Mouse (Mus musculus): Measurements from ENCODE around the gene Fam234a.

- TF ChIP-seq CTCF (IDR thresholded peaks at IDR 0.05; ENCODE audit: extremely low read depth, insufficient read depth, insufficient read length, insufficient replicate concordance) (no peak), POLR2A (IDR thresholded peaks at IDR 0.05; ENCODE audit: low read depth, low read length) (no peak)
Observed at GRCm38 (mm10) chr17:26234386-26234785, 9.7 kb downstream of the Fam234a start.
